26 mouse cellular contexts compared by ENCODE assay signal in the genomic region with DNA sequence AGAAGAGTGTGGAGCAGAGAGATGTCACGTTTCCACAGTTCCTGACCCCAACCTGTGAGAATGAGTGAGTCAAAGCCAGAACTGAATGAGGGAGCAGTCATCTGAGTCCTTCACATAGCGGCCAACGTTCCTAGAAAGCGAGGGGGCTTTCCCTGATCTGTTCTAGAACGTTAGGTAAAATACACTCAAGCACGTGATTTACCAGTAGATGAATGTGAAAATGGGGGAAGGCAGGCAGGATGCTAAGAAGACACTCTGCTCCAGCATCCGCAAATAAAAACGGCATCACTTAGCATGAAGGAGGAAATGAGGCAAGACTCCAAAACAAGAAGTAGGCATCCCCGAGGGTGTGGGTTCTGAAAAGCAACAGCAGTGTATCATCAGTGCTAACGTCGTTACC. TPM values are rescaled to one million over a fixed set of nuclear protein-coding genes. Genes with fewer than 3 reads are reported as not detected.
A peak's percentile ranks its signal among the peaks of the same experiment; 100 is the strongest.
DNase-seq lines count a peak whose midpoint lies in the region; ATAC-seq and TF ChIP-seq lines count a peak whose summit lies in the region.
"Had no signal": no experiment of that assay in that cellular context is flagged by ENCODE, and none has a peak within 500 bp of the region (broad histone marks: within the 10 kb centered on the region; RNA-seq: fewer than 3 reads in every experiment).

No protein-coding gene starts in this region.

- H3K4me2 ChIP-seq in CH12.LX (ENCODE audit: insufficient read depth, low read depth, poor library complexity, severe bottlenecking) = no peak overlapping the region
- H3K4me2 ChIP-seq: forebrain, embryonic 15.5 days; hindbrain, embryonic 15.5 days; intestine, embryonic 15.5 days; midbrain, embryonic 13.5 days; neural tube, embryonic 12.5 days had no signal

- no peak overlapping the region for H3K27ac ChIP-seq in CH12.LX (ENCODE audit: insufficient read depth, low read depth)
- no peak overlapping the region for H3K27ac ChIP-seq in gastrocnemius, adult 2 months
- H3K27ac ChIP-seq: embryonic facial prominence, embryonic 10.5 days; forebrain, embryonic 15.5 days; hindbrain, embryonic 15.5 days; intestine, embryonic 15.5 days; layer of hippocampus, adult 2 months; liver, embryonic 14.5 days; midbrain, embryonic 13.5 days; neural tube, embryonic 12.5 days had no signal

- H3K79me2 ChIP-seq in CH12.LX (replicated peaks; ENCODE audit: control insufficient read depth, extremely low read depth, insufficient read depth, poor library complexity, severe bottlenecking) = no peaks in the 10 kb centered on the region

- in situ Hi-C loops in CH12.LX (cut with MboI; ENCODE audit: low pct_ligation_motif_present, low pct_unique_long_range_greater_than_20kb, low sequenced_read_pairs) = no loop called here

- dilution Hi-C loops in CH12.LX (cut with MboI; ENCODE audit: extremely low pct_ligation_motif_present, extremely low pct_unique_long_range_greater_than_20kb, low sequenced_read_pairs) = no loop called here

- peak; percentile 90 for TF ChIP-seq EP300 in CH12.LX (IDR thresholded peaks at IDR 0.05; ENCODE audit: low read length)

- H3K36me3 ChIP-seq in CH12.LX (replicated peaks in 1 of 2; ENCODE audit: control insufficient read depth in 1 of 2, insufficient read depth in 1 of 2, low read length in 1 of 2) = no peaks in the 10 kb centered on the region
- H3K36me3 ChIP-seq: embryonic facial prominence, embryonic 10.5 days; forebrain, embryonic 15.5 days; hindbrain, embryonic 15.5 days; intestine, embryonic 15.5 days; midbrain, embryonic 13.5 days; neural tube, embryonic 12.5 days had no signal

- H3K9ac ChIP-seq in CH12.LX (ENCODE audit: insufficient read depth, low read depth) = no peak overlapping the region
- H3K9ac ChIP-seq: forebrain, embryonic 15.5 days; hindbrain, embryonic 15.5 days; intestine, embryonic 15.5 days; liver, embryonic 14.5 days; midbrain, embryonic 13.5 days; neural tube, embryonic 12.5 days had no signal

- no peak for TF ChIP-seq POLR2A in CH12.LX (IDR thresholded peaks at IDR 0.05; ENCODE audit: low read depth, low read length)

- TF ChIP-seq CTCF in CH12.LX (conservative IDR thresholded peaks at IDR 0.05 in 1 of 2, IDR thresholded peaks at IDR 0.05 in 1 of 2; ENCODE audit: low read depth in 2 of 2, low read length in 2 of 2) = no peak
- TF ChIP-seq CTCF in gastrocnemius, adult 2 months (IDR thresholded peaks at IDR 0.05) = no peak

- H3K4me3 ChIP-seq in CH12.LX (replicated peaks in 1 of 3; ENCODE audit: low read depth in 2 of 3, low read length in 2 of 3, poor library complexity in 1 of 3) = no peak overlapping the region
- no peak overlapping the region for H3K4me3 ChIP-seq in gastrocnemius, adult 2 months
- H3K4me3 ChIP-seq: embryonic facial prominence, embryonic 10.5 days; forebrain, embryonic 15.5 days; hindbrain, embryonic 15.5 days; intestine, embryonic 15.5 days; layer of hippocampus, adult 2 months; midbrain, embryonic 13.5 days; neural tube, embryonic 12.5 days had no signal

- peak; percentile 21 for DNase-seq in layer of hippocampus, adult 9-11 months
- no peak for DNase-seq in layer of hippocampus, adult 18-20 months (ENCODE audit: low spot score in 2 of 2)
- peak; percentile 92 for DNase-seq in CH12.LX (ENCODE audit: extremely low read depth)
- no peak for DNase-seq in kidney, postnatal 4 days
- no peak for DNase-seq in gastrocnemius, adult 2 months
- DNase-seq: adrenal gland, postnatal 10 days; cerebellum, adult 11 months; cerebellum, adult 9-11 months; gastrocnemius, postnatal 25 days; kidney, adult 8-10 months; kidney, postnatal 10 days; layer of hippocampus, postnatal 36 days; retina, postnatal 1 day; right cerebral cortex, postnatal 25 days had no signal

- peak; percentile 60 to 74; a peak in 3 of 4 replicates for ATAC-seq in hematopoietic stem cell, adult 5-6 weeks (replicated peaks in 1 of 2; ENCODE audit: insufficient read depth in 1 of 2, low FRiP score in 2 of 2, low TSS enrichment in 1 of 2, low read depth in 1 of 2, poor library complexity in 2 of 2, severe bottlenecking in 2 of 2)
- peak; percentile 90 for ATAC-seq in neutrophil, adult 5-6 weeks (ENCODE audit: extremely low read depth, insufficient number of reproducible peaks, low FRiP score, poor library complexity, severe bottlenecking)
- ATAC-seq: forebrain, embryonic 15.5 days; intestine, embryonic 15.5 days; midbrain, embryonic 13.5 days had no signal

- no peak for TF ChIP-seq RAD21 in CH12.LX (IDR thresholded peaks at IDR 0.05; ENCODE audit: low read depth, low read length)

- H3K9me3 ChIP-seq in CH12.LX (replicated peaks; ENCODE audit: low read length) = peaks cover 10% of the 10 kb centered on the region
- H3K9me3 ChIP-seq: embryonic facial prominence, embryonic 10.5 days; forebrain, embryonic 15.5 days; hindbrain, embryonic 15.5 days; intestine, embryonic 15.5 days; midbrain, embryonic 13.5 days; neural tube, embryonic 12.5 days had no signal

- H3K4me1 ChIP-seq in CH12.LX (ENCODE audit: control insufficient read depth in 1 of 2, insufficient read depth in 2 of 2) = peaks cover 12 to 37% of the 10 kb centered on the region in 2 experiments
- H3K4me1 ChIP-seq: embryonic facial prominence, embryonic 10.5 days; forebrain, embryonic 15.5 days; hindbrain, embryonic 15.5 days; intestine, embryonic 15.5 days; midbrain, embryonic 13.5 days; neural tube, embryonic 12.5 days had no signal

- H3K27me3 ChIP-seq in CH12.LX (replicated peaks) = no peaks in the 10 kb centered on the region
- H3K27me3 ChIP-seq: forebrain, embryonic 15.5 days; hindbrain, embryonic 15.5 days; intestine, embryonic 15.5 days; midbrain, embryonic 13.5 days; neural tube, embryonic 12.5 days had no signal

- intact Hi-C loops in gastrocnemius, adult 2 months (cut with DNase I) = no loop called here

TF ChIP-seq in CH12.LX, 34 proteins besides CTCF, POLR2A, EP300 and RAD21 (continues in another document):
- TF ChIP-seq POLR2AphosphoS2 (IDR thresholded peaks at IDR 0.05; ENCODE audit: low read depth, low read length) (no peak), ELF1 (IDR thresholded peaks at IDR 0.05; ENCODE audit: low read depth, low read length) (0 out of 2 replicates have a peak, but pooled peaks have one; percentile 17), MAZ (IDR thresholded peaks at IDR 0.05; ENCODE audit: low read depth, low read length) (peak; percentile 89), RCOR1 (conservative IDR thresholded peaks at IDR 0.05; ENCODE audit: low read depth, low read length) (peak; percentile 80), HCFC1 (IDR thresholded peaks at IDR 0.05; ENCODE audit: low read depth, low read length) (no peak; the same call in 1 of the 2 replicates), SMC3 (IDR thresholded peaks at IDR 0.05; ENCODE audit: low read depth, low read length) (no peak), E2F4 (IDR thresholded peaks at IDR 0.05; ENCODE audit: insufficient replicate concordance, low read depth, low read length) (no peak), GABPA (IDR thresholded peaks at IDR 0.05; ENCODE audit: insufficient replicate concordance, low read depth, low read length) (no peak), ZC3H11A (IDR thresholded peaks at IDR 0.05; ENCODE audit: low read depth, low read length) (no peak), NRF1 (IDR thresholded peaks at IDR 0.05; ENCODE audit: low read depth, low read length) (no peak), KAT2A (IDR thresholded peaks at IDR 0.05; ENCODE audit: insufficient replicate concordance, low read length) (0 out of 2 replicates have a peak, but pooled peaks have one; percentile 43), IRF4 (IDR thresholded peaks at IDR 0.05; ENCODE audit: low read depth, low read length) (peak; percentile 93), MAFK (IDR thresholded peaks at IDR 0.05; ENCODE audit: insufficient replicate concordance, low read length) (0 out of 2 replicates have a peak, but pooled peaks have one; percentile 33), TBP (conservative IDR thresholded peaks at IDR 0.05; ENCODE audit: low read depth, low read length) (no peak), PAX5 (IDR thresholded peaks at IDR 0.05; ENCODE audit: low read length) (no peak), TCF12 (IDR thresholded peaks at IDR 0.05; ENCODE audit: low read depth, low read length) (peak; percentile 72; the same call in 1 of the 2 replicates), SIN3A (IDR thresholded peaks at IDR 0.05; ENCODE audit: low read length) (peak; percentile 55; the same call in 1 of the 2 replicates), MAX (IDR thresholded peaks at IDR 0.05; ENCODE audit: low read length) (peak; percentile 86), JUN (IDR thresholded peaks at IDR 0.05; ENCODE audit: insufficient read depth, low read depth, low read length) (peak; percentile 65; the same call in 1 of the 2 replicates), BHLHE40 (IDR thresholded peaks at IDR 0.05; ENCODE audit: low read depth, low read length) (peak; percentile 99), USF1 (IDR thresholded peaks at IDR 0.05; ENCODE audit: low read depth, low read length) (peak; percentile 59), ZKSCAN1 (IDR thresholded peaks at IDR 0.05; ENCODE audit: borderline replicate concordance, low read depth, low read length) (no peak), MXI1 (IDR thresholded peaks at IDR 0.05; ENCODE audit: low read depth, low read length) (no peak), UBTF (IDR thresholded peaks at IDR 0.05; ENCODE audit: low read depth, low read length) (no peak), MYC (IDR thresholded peaks at IDR 0.05; ENCODE audit: low read depth, low read length) (peak; percentile 75; the same call in 1 of the 2 replicates), CHD2 (IDR thresholded peaks at IDR 0.05; ENCODE audit: low read length) (peak; percentile 63; the same call in 1 of the 2 replicates), MEF2A (IDR thresholded peaks at IDR 0.05; ENCODE audit: borderline replicate concordance, low read depth, low read length) (peak; percentile 95), NELFE (IDR thresholded peaks at IDR 0.05; ENCODE audit: low read depth, low read length) (no peak), ETS1 (conservative IDR thresholded peaks at IDR 0.05; ENCODE audit: low read depth, low read length) (peak; percentile 97), USF2 (conservative IDR thresholded peaks at IDR 0.05; ENCODE audit: low read depth, low read length) (peak; percentile 49), ZMIZ1 (IDR thresholded peaks at IDR 0.05; ENCODE audit: low read depth, low read length) (no peak), ZNF384 (IDR thresholded peaks at IDR 0.05; ENCODE audit: low read depth, low read length) (no peak), CHD1 (IDR thresholded peaks at IDR 0.05; ENCODE audit: low read depth, low read length) (no peak)

RNA-seq across cellular contexts. Expression of gene Slc44a3, which starts 38.4 kb away (rescaled TPM):
- total RNA-seq in layer of hippocampus, adult 18-20 months (2021) = under 1 TPM in 1 of 2 experiments, not detected in 1; 0.13 TPM
- total RNA-seq in CH12.LX (2012; rRNA removed) (not detected in 2 replicates), CH12.LX (2014; rRNA removed) (not detected in 2 replicates)
- not detected in 2 replicates for polyA plus RNA-seq in CH12.LX (2012; ENCODE audit: insufficient read length, low read depth)
- not detected in 2 replicates for total RNA-seq in hematopoietic stem cell, adult 5-6 weeks (2017)
- 0.25 TPM in 1 of 2 replicates, not detected in the other for total RNA-seq in neutrophil, adult 5-6 weeks (2017)
- not detected for total RNA-seq in gastrocnemius, adult 2 months (2021)
- total RNA-seq: heart, postnatal 25 days; layer of hippocampus, adult 2 months; layer of hippocampus, postnatal 36 days; left cerebral cortex, postnatal 14 days had no signal

Comparison
In these comparisons a context has a peak if more than half of its experiments do, and no peak if none do; other contexts are left out.
1. DNase-seq: peak in layer of hippocampus, adult 9-11 months (single experiment) and CH12.LX (single experiment); none in layer of hippocampus, adult 18-20 months (0 of 2), kidney, postnatal 4 days (0 of 2) and gastrocnemius, adult 2 months (single experiment).